Mouse (Mus musculus): Measurements from ENCODE around the gene Fam24b.

DNA sequence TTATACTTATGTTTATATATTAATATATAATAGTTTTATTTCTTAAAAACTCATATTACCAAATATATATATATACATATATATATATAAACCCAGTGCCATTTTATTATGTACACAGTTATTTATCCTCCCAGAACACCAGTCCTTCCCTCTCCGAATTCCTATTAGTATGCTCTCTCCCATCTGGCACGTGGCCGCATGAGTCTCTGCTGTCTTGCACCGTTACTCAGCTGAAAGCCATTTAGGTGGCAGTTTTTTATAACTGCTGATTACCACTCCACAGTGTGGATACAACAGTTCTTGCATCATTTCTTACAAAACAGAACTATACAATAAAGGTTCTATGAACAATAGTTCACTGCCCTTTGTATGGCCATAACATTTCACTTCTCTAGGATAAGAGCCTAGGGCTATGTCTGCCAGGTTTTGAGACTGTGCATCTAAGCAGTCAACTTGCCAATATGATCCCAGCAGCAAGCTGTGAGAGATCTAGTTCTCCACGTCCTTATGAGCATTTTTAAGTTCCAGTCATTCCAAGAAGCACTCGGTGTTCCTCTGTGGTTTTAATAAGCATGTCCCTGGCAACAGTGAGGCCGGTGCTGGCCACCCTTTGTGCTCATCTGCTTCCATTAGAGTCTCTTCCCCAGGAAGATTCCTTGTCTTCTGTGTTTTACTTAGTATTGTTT, 16.7 kb upstream of the Fam24b start:
- no peak for TF ChIP-seq POLR2A (IDR thresholded peaks at IDR 0.05; ENCODE audit: borderline replicate concordance, extremely low read depth, low read depth, low read length)
- no peak for TF ChIP-seq CTCF (IDR thresholded peaks at IDR 0.05; ENCODE audit: insufficient read depth, low read length)
